Mouse (Mus musculus) inflammation-experienced regulatory T-cells, adult 16 weeks (primary cell): ENCODE measurements around the gene Pkp3. TPM values are rescaled to one million over a fixed set of nuclear protein-coding genes. Genes with fewer than 3 reads are reported as not detected.

Source experiments
- polyA plus RNA-seq: library from polyadenylated mRNA; unstranded; fragments of 100-300 nt; shearing (Covaris generic); gene quantifications from one replicate; pipeline ENCODE4 v1.2.1, GENCODE M21; 2017

Pkp3 gene
- 422 TPM for polyA plus RNA-seq

GRCm38 (mm10) chr7:141077841-141078240 is at the start of gene Pkp3:
Pkp3 (plus strand) TSS chr7:141078218.

GRCm38 (mm10) chr7:141028831-141029230 is 49.2 kb upstream of the Pkp3 start, which contains the start of gene Gm17387:
Gm17387 (plus strand) TSS chr7:141029131.

GRCm38 (mm10) chr7:141060426-141061242 is 17.4 kb upstream of the Pkp3 start, which contains the start of gene B4galnt4:
B4galnt4 (plus strand) TSS chr7:141061104.

GRCm38 (mm10) chr7:141099911-141100691 is 22.1 kb downstream of the Pkp3 start, which contains the start of gene Sigirr:
Sigirr (minus strand) TSS chr7:141100572.

GRCm38 (mm10) chr7:141117636-141118035 is 39.6 kb downstream of the Pkp3 start, which contains the start of gene Ano9:
Ano9 (minus strand) TSS chr7:141117806.

GRCm38 (mm10) chr7:141122245-141122644 is 44.2 kb downstream of the Pkp3 start, which contains the start of gene Ptdss2:
Ptdss2 (plus strand) TSS chr7:141122382.

Other genes with a start within 250 kb of the Pkp3 start
- not detected for gene Urah, start 243.2 kb upstream of the Pkp3 start, polyA plus RNA-seq
- not detected for gene Scgb1c1, start 232.7 kb upstream of the Pkp3 start, polyA plus RNA-seq
- not detected for gene Odf3, start 230.4 kb upstream of the Pkp3 start, polyA plus RNA-seq
- not detected for gene Gm45785, start 221.9 kb upstream of the Pkp3 start, polyA plus RNA-seq
- 165 TPM for gene Ric8a, start 221.3 kb upstream of the Pkp3 start, polyA plus RNA-seq
- 56.9 TPM for gene Bet1l, start 220.6 kb upstream of the Pkp3 start, polyA plus RNA-seq
- 242 TPM for gene Psmd13, start 196.2 kb upstream of the Pkp3 start, polyA plus RNA-seq
- gene Sirt3, start 195.9 kb upstream of the Pkp3 start, polyA plus RNA-seq = 13.3 TPM
- gene Cox8b, start 177.8 kb upstream of the Pkp3 start, polyA plus RNA-seq = not detected
- not detected for gene Nlrp6, start 157.3 kb upstream of the Pkp3 start, polyA plus RNA-seq
- 45.4 TPM for gene Pgghg, start 136.8 kb upstream of the Pkp3 start, polyA plus RNA-seq
- gene Ifitm5, start 127.9 kb upstream of the Pkp3 start, polyA plus RNA-seq = 1.0 TPM
- gene Gm45717, start 122.3 kb upstream of the Pkp3 start, polyA plus RNA-seq = not detected
- 35.4 TPM for gene Ifitm2, start 122.2 kb upstream of the Pkp3 start, polyA plus RNA-seq
- gene Ifitm1, start 111.0 kb upstream of the Pkp3 start, polyA plus RNA-seq = 0.77 TPM
- gene Ifitm3, start 67.4 kb upstream of the Pkp3 start, polyA plus RNA-seq = 6.3 TPM
- gene Ifitm6, start 60.3 kb upstream of the Pkp3 start, polyA plus RNA-seq = not detected
- gene Gm17387, start 49.1 kb upstream of the Pkp3 start, polyA plus RNA-seq = not detected
- 21.9 TPM for gene B4galnt4, start 17.1 kb upstream of the Pkp3 start, polyA plus RNA-seq
- 261 TPM for gene Sigirr, start 22.4 kb downstream of the Pkp3 start, polyA plus RNA-seq
- 0.24 TPM for gene Ano9, start 39.6 kb downstream of the Pkp3 start, polyA plus RNA-seq
- gene Ptdss2, start 44.2 kb downstream of the Pkp3 start, polyA plus RNA-seq = 19.3 TPM
- 165 TPM for gene Rnh1, start 94.6 kb downstream of the Pkp3 start, polyA plus RNA-seq
- gene Hras, start 115.8 kb downstream of the Pkp3 start, polyA plus RNA-seq = 3.5 TPM
- 3.5 TPM for gene Lrrc56, start 115.9 kb downstream of the Pkp3 start, polyA plus RNA-seq
- gene Lmntd2, start 135.9 kb downstream of the Pkp3 start, polyA plus RNA-seq = 15.4 TPM
- 24.4 TPM for gene Rassf7, start 137.6 kb downstream of the Pkp3 start, polyA plus RNA-seq
- gene Phrf1, start 150.6 kb downstream of the Pkp3 start, polyA plus RNA-seq = 133 TPM
- gene Irf7, start 188.3 kb downstream of the Pkp3 start, polyA plus RNA-seq = 111 TPM
- not detected for gene Cdhr5, start 198.6 kb downstream of the Pkp3 start, polyA plus RNA-seq
- not detected for gene Sct, start 200.9 kb downstream of the Pkp3 start, polyA plus RNA-seq
- not detected for gene Drd4, start 213.8 kb downstream of the Pkp3 start, polyA plus RNA-seq
- 15.6 TPM for gene Deaf1, start 249.5 kb downstream of the Pkp3 start, polyA plus RNA-seq
- gene Tmem80, start 249.5 kb downstream of the Pkp3 start, polyA plus RNA-seq = 41.9 TPM